Mouse (Mus musculus) cerebellum, postnatal 10 days (tissue): ENCODE results near the gene Sgms2.

ENCODE experiments used
- DNase-seq, 2 experiments: peaks; one replicate each; pipeline ENCODE4 v3.0.0; 2021; ENCODE audit warnings: mixed read lengths in 2 of 2

Gene Sgms2

DNA sequence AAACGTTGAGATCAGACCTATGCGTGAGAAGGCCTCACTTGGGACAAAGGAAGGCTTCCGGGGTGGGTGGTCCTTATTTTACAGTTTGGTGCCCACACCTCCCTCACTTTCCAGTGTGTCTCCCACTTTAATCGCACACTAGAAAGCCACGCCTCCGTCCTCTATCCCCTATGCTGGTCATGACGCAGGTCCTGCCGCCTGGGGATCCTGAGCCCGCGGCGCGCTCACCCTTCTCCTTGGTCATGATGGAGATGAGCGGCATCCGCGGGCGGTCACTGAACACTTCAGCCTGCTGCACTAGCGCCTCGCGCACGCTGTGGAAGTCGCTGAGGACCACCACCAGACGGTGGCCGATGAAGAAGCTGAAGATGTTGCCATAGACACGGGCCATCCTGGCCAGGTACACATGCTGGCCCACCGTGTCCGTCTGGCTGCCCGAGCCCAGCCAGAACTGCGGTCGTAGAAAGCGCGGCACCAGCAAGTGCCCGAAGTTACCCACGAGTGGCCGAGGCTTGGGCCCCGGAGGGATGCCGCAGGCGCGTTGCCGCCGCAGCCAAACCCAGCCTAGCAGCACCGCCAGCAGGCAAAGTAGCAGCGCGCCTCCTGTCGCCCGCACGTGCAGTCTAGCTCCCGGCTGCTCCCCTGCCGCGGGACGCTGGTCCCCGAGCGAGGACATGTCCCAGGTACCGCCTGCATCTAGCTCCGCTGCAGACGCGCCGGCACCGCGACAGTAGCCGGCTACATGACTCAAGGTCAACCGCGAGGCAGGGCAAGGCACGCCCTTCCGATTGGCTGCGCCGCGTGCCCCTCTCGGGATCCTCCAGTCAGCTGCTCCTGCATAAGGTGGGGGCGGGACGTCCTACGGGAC lies 188.5 kb downstream of the Sgms2 start, which contains the start of gene Cyp2u1:
Cyp2u1 (minus strand) TSS at position 776 of the 868 bp plus-strand sequence.
- peak; percentile 94 to 96 for DNase-seq

GRCm38 (mm10) chr3:131299908-131300307 lies 191.3 kb downstream of the Sgms2 start:
- DNase-seq, result peak in 1 of 2 experiments; percentile 65

- DNase-seq, result peak in 1 of 2 experiments; percentile 22
These were observed 192.1 kb downstream of the Sgms2 start for GRCm38 (mm10) chr3:131299078-131299477.

DNA sequence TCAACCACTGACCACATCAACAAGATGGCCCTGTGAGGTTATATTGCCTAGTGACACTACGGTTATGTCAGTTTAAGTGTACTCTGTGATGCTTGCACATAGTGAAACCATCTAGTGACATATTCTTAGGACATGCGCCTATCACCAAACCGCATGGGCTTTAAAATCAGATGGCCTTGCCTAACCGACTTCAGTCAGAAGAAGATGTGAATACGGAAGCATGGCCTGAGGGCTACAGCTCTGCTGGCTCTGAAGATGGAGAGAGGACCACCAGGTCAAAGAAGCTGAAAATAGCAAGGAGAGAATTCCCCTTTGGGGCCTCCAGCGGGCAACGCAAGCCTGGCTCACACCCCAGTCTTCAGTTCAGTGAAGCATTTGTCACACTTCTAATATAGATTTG lies 194.3 kb downstream of the Sgms2 start:
- DNase-seq, result no peak

GRCm38 (mm10) chr3:131295513-131296200 lies 195.6 kb downstream of the Sgms2 start:
- no peak for DNase-seq

DNA sequence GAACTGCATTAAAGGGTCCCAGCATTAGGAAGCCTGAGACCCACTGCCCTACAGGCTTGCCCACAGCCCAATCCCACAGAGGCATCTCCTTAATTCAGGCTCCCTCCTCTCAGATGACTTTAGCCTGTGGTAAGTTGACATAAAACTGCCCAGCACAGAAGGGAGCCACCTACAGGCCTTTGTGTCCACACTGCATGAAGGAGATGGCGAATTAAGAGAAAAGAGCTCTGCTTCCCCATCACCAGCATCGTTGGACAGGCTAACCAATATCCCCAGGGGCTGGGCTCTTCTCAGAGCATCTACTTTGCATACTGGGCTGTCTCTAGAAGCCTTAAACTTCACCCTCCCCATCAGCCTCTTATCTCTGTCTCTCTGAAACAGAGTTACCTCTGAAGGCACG lies 196.7 kb downstream of the Sgms2 start:
- DNase-seq, result no peak

- no peak for DNase-seq
These were observed 198.3 kb downstream of the Sgms2 start for GRCm38 (mm10) chr3:131292959-131293358.

DNA sequence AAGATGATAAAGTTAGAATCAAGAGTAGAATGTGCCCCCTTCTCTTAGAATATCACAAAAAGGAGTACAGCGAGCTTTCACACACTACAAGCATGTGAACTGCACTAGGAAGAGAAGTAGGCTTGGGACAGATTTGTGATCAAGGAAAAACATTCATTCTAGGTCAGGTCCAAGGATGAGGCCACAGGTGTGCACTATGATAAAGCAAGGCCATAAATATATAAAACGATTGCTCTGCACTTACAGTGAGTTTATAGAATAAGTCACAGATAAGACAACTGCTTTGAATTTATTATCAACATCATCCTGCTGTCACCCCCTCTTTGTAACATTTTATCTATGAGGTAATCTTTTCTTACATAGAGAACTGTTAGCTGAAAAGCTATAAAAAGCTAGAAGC lies 198.9 kb downstream of the Sgms2 start:
- DNase-seq, result no peak

DNA sequence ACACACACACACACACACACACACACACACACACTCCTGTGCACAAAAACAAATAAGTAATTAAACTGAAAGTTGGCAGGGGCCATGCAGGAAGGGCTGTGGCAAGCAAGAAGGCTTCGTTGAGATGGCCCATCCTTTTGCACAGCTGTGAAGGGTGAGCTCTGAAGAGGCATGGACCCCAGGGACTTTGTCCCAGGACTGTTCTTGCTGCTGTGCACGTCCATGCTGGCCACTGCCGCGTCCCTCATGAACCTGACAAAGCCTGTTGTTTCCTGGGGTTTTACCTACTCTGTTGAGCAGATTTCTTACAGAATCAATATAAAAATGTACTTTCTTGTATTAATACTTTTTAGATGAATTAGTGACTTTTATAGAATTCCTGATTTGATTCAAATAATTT lies 199.3 kb downstream of the Sgms2 start:
- DNase-seq, result no peak

- no peak for DNase-seq
These were observed 217.1 kb downstream of the Sgms2 start for GRCm38 (mm10) chr3:131274151-131274550.

DNA sequence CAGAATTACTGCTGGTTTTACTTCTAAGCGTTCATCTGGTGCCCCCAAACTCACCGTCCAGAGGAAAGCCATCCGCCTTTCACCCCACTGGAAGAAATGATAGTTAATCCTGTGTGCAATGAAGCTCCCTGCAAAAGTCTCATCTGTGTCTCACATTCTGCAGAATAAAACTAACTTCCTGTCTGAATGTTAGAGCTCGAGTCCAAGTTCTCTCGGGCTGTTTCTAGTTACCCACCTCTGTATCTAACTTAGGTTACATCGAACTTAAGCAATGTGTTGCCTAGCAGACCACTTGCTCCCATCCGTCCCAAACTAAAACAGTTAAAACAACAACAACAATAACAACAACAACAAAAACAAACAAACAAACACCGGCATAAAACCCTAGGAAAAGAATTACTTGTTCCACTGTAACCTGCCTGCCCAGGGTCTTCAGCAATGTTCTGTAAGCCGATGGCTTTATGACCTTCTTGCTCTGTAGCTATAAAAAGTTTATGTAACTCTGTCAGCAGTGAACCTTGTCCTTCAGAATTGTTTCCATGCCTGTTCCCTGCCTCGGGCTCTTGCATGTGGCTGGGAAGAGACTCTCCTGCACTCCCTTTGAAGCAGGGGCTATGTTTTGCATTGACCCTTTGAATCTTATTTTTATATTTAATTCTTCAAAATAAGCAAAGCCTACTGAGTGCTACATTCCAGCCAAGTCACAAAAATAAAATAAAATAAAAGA lies 218.7 kb downstream of the Sgms2 start:
- no peak for DNase-seq

GRCm38 (mm10) chr3:131271559-131272373 lies 219.4 kb downstream of the Sgms2 start, which contains the start of gene Hadh:
Gene Hadh, minus strand, starts transcription at chr3:131272101.
- peak; percentile 86 to 91 for DNase-seq

DNA sequence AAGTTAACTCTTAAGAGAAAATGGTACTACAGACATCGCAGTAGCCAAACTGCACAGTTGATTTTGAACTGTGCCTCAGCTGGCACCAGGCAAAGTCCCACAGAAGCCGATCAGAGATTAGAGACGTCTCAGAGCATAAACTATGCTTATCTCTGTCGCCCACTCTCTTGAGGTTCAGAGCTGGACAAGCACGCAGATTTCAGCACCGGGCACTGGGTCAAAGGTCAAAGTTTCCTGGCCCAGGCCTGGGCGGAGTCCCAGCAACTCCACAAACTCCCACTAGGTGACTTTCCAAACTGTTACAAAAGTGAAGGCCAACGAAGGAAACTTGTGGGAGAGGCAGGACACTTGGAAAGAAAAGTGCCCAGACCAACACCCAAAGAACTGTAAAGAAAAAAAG lies 220.1 kb downstream of the Sgms2 start:
- DNase-seq, result peak; percentile 36 to 39

- DNase-seq, result no peak
These were observed 220.8 kb downstream of the Sgms2 start for GRCm38 (mm10) chr3:131270381-131270780.
